Mouse (Mus musculus): ENCODE data around the gene Ppara.

- no peak for TF ChIP-seq CTCF (IDR thresholded peaks at IDR 0.05; ENCODE audit: low read depth)
- no peak for TF ChIP-seq EP300 (IDR thresholded peaks at IDR 0.05; ENCODE audit: low read depth)
Observed at GRCm38 (mm10) chr15:85693115-85693514, 41.7 kb upstream of the Ppara start.

Measured in liver, embryonic 14.5 days (tissue).